ENCODE assay signal across 7 mouse cellular contexts in the genomic region with DNA sequence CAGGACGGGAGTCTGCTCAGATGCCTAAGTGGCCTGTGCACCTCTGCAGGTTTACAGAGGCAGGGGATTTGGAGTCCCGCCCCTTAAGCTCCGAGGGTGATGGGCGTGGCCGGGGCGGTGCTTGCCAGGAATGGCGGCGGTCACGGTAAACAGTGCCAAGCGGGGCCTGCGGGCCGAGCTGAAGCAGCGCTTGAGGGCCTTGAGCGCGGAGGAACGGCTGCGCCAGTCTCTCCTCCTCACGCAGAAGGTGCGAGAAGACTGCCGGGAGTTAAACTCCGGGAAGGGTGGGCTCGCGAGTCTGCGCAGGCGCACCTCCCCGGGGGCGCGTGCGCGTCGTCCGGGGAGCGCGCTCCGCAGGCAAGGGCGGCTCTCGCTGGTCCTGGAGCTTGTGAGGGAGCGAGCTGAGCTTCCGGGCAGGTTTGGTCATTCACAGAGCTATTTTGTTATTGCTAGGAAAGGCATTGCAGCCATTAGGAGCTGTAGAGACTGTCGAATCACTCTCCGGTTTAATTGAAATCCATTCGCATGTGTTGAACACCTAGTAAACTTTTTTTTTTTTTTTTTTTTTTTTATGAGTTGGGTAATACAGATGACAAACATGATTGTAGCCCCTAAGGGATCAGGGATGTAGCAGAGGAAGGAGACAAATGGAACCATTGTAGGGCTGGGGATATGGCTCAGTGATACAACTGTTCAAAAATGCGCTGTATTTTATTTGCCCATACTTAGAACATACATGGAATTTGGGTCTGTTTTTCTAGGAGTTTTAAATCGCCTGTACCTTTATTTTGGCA. TPM values are rescaled to one million over a fixed set of nuclear protein-coding genes. Genes with fewer than 3 reads are reported as not detected.
DNase-seq lines count a peak whose midpoint lies in the region; ATAC-seq and TF ChIP-seq lines count a peak whose summit lies in the region.
"Not testable (repeated sequence)": the region's sequence is repeated elsewhere in the genome, so short reads cannot be mapped to it uniquely, and the experiment has no call there.

No protein-coding gene starts in this region.

- H3K4me2 ChIP-seq in embryonic facial prominence, embryonic 15.5 days (replicated peaks): peak overlapping the region; percentile 46
- peak overlapping the region; percentile 32 for H3K4me2 ChIP-seq in midbrain, embryonic 11.5 days

- not testable (repeated sequence) for H3K36me3 ChIP-seq in embryonic facial prominence, embryonic 15.5 days; kidney, adult 2 months (ENCODE audit: control insufficient read depth, insufficient read depth, low read length); midbrain, embryonic 11.5 days (ENCODE audit: control insufficient read depth, insufficient read depth, low read length)

- H3K27me3 ChIP-seq in embryonic facial prominence, embryonic 15.5 days; kidney, adult 2 months (replicated peaks; ENCODE audit: control insufficient read depth, insufficient read depth, low read length); midbrain, embryonic 11.5 days (ENCODE audit: control insufficient read depth, insufficient read depth, low read length): not testable (repeated sequence)

- not testable (repeated sequence) for H3K9ac ChIP-seq in embryonic facial prominence, embryonic 15.5 days; midbrain, embryonic 11.5 days (ENCODE audit: low read length)

- peak overlapping the region; percentile 38 for H3K4me3 ChIP-seq in embryonic facial prominence, embryonic 15.5 days (replicated peaks)
- H3K4me3 ChIP-seq in kidney, adult 2 months (ENCODE audit: insufficient read depth, low read depth, low read length): peak overlapping the region; percentile 63
- peak overlapping the region; percentile 19; the same call in 1 of the 2 replicates for H3K4me3 ChIP-seq in midbrain, embryonic 11.5 days (ENCODE audit: low read depth, low read length)

- peak; percentile 94 for ATAC-seq in embryonic facial prominence, embryonic 15.5 days (ENCODE audit: insufficient number of reproducible peaks, low FRiP score, low TSS enrichment, low read depth)
- peak; percentile 96 for ATAC-seq in midbrain, embryonic 11.5 days (ENCODE audit: low FRiP score)

- not testable (repeated sequence) for H3K9me3 ChIP-seq in embryonic facial prominence, embryonic 15.5 days (replicated peaks); midbrain, embryonic 11.5 days (ENCODE audit: control insufficient read depth, low read length)

- intact Hi-C loops in left cerebral cortex, postnatal 4 days (cut with DNase I): not testable (repeated sequence)

- peak; percentile 88 for DNase-seq in adrenal gland, postnatal 14 days
- peak; percentile 95 to 97 for DNase-seq in heart, adult 9 months (ENCODE audit: low spot score in 2 of 2)
- peak; percentile 93 for DNase-seq in kidney, adult 2 months
- peak; percentile 88 for DNase-seq in left cerebral cortex, postnatal 4 days
- DNase-seq in midbrain, embryonic 11.5 days (ENCODE audit: low spot score, missing footprints): peak; percentile 87
- DNase-seq in right cerebral cortex, postnatal 4 days: peak; percentile 83

- 1% methylated on average over 15 of the region's 44 CpGs for WGBS in embryonic facial prominence, embryonic 15.5 days
- WGBS in kidney, adult 2 months: 4% methylated on average over 10 of the region's 44 CpGs
- 8% methylated on average over 11 of the region's 44 CpGs for WGBS in midbrain, embryonic 11.5 days

- H3K4me1 ChIP-seq in embryonic facial prominence, embryonic 15.5 days; kidney, adult 2 months (ENCODE audit: control insufficient read depth, insufficient read depth, low read length); midbrain, embryonic 11.5 days (ENCODE audit: control insufficient read depth, insufficient read depth, low read length): not testable (repeated sequence)

- TF ChIP-seq CTCF in kidney, adult 2 months (conservative IDR thresholded peaks at IDR 0.05; ENCODE audit: insufficient read depth, insufficient read length, low read depth, low read length): not testable (repeated sequence)

- 0 out of 2 replicates have a peak overlapping the region, but pooled peaks have one; percentile 71 for H3K27ac ChIP-seq in embryonic facial prominence, embryonic 15.5 days (replicated peaks)
- peak overlapping the region; percentile 93 for H3K27ac ChIP-seq in kidney, adult 2 months (ENCODE audit: insufficient read depth, low read depth, low read length)
- H3K27ac ChIP-seq in midbrain, embryonic 11.5 days (ENCODE audit: low read depth, low read length): not testable (repeated sequence)

- not testable (repeated sequence) for TF ChIP-seq POLR2A in kidney, adult 2 months (IDR thresholded peaks at IDR 0.05; ENCODE audit: low read depth, low read length)

RNA-seq across cellular contexts. Expression of a gene that starts 0.8 kb away (rescaled TPM):
- 36.1 and 39.8 TPM in 2 replicates for total RNA-seq in adrenal gland, postnatal 14 days (2021)
- 27.0 and 33.1 TPM in 2 replicates for polyA plus RNA-seq in embryonic facial prominence, embryonic 15.5 days (2015; fragmentation: Nextera tagmentation; extraction: Ambion mirVana)
- 14.4 and 23.5 TPM in 2 replicates for polyA plus RNA-seq in kidney, adult 2 months (2012; rRNA removed)
- 10 to 100 TPM; 30.0 to 32.6 TPM for total RNA-seq in left cerebral cortex, postnatal 4 days (2021)
- polyA plus RNA-seq in midbrain, embryonic 11.5 days (2014; fragmentation: Nextera tagmentation; extraction: Ambion mirVana): 11.9 and 13.4 TPM in 2 replicates

RNA-seq across cellular contexts. Expression of a gene that starts 12.1 kb away (rescaled TPM):
- total RNA-seq in adrenal gland, postnatal 14 days (2021): not detected in 2 replicates
- 0.37 and 1.0 TPM in 2 replicates for polyA plus RNA-seq in embryonic facial prominence, embryonic 15.5 days (2015; fragmentation: Nextera tagmentation; extraction: Ambion mirVana)
- not detected in 2 replicates for polyA plus RNA-seq in kidney, adult 2 months (2012; rRNA removed)
- total RNA-seq in left cerebral cortex, postnatal 4 days (2021): not detected
- polyA plus RNA-seq in midbrain, embryonic 11.5 days (2014; fragmentation: Nextera tagmentation; extraction: Ambion mirVana): 0.49 TPM in 1 of 2 replicates, not detected in the other

RNA-seq across cellular contexts. Expression of a gene that starts 12.3 kb away (rescaled TPM):
- total RNA-seq in adrenal gland, postnatal 14 days (2021): 0.56 and 5.0 TPM in 2 replicates
- 1.0 and 1.1 TPM in 2 replicates for polyA plus RNA-seq in embryonic facial prominence, embryonic 15.5 days (2015; fragmentation: Nextera tagmentation; extraction: Ambion mirVana)
- polyA plus RNA-seq in kidney, adult 2 months (2012; rRNA removed): 0.43 and 3.0 TPM in 2 replicates
- under 1 TPM in 1 of 2 experiments, not detected in 1; 0.77 TPM for total RNA-seq in left cerebral cortex, postnatal 4 days (2021)
- 0.23 and 0.25 TPM in 2 replicates for polyA plus RNA-seq in midbrain, embryonic 11.5 days (2014; fragmentation: Nextera tagmentation; extraction: Ambion mirVana)
